Mouse (Mus musculus) G1E (cell line): ENCODE results near the gene Cadm2.

ENCODE experiments used
- CTCF ChIP-seq: IDR thresholded peaks from 2 replicates; pipeline ENCODE4 v1.5.1; 2012; ENCODE audit warnings: low read depth, low read length, inconsistent platforms, mixed read lengths
- GATA1 ChIP-seq: IDR thresholded peaks from 2 replicates; pipeline ENCODE4 v1.6.1; 2012; ENCODE audit warnings: borderline replicate concordance, low read length, inconsistent platforms, mixed read lengths
- GATA2 ChIP-seq: IDR thresholded peaks from 2 replicates; pipeline ENCODE4 v1.6.1; 2012; ENCODE audit warnings: low read depth, low read length, inconsistent platforms, borderline replicate concordance
- POLR2AphosphoS5 ChIP-seq: IDR thresholded peaks from 2 replicates; pipeline ENCODE4 v1.6.1; 2012; ENCODE audit warnings: low read depth, low read length, inconsistent platforms; ENCODE audit not compliant: insufficient replicate concordance
- TAL1 ChIP-seq: conservative IDR thresholded peaks from 2 replicates; pipeline ENCODE4 v1.6.1; 2012; ENCODE audit warnings: low read depth, low read length, inconsistent platforms, mixed read lengths

GRCm38 (mm10) chr16:66811495-66811894 lies 809.2 kb downstream of the Cadm2 start:
- TF ChIP-seq TAL1: no peak
- no peak for TF ChIP-seq CTCF
- no peak for TF ChIP-seq GATA1
- TF ChIP-seq POLR2AphosphoS5: no peak
- no peak for TF ChIP-seq GATA2
